Mouse (Mus musculus) heart, embryonic 13.5 days (tissue): ENCODE results near the gene Itpr1. TPM values are rescaled to one million over a fixed set of nuclear protein-coding genes. Genes with fewer than 3 reads are reported as not detected.

ENCODE experiments used
- ATAC-seq: fragments of 200-750 bp; cut with Nextera tagmentation; 2 replicates; pipeline ENCODE4 v1.8.0; 2017; ENCODE audit warnings: moderate TSS enrichment; ENCODE audit not compliant: insufficient number of reproducible peaks, low FRiP score, low TSS enrichment; ENCODE audit errors: extremely low read depth
- H3K27ac ChIP-seq: fragments of 300-500 bp; sonication (generic); replicated peaks from 2 replicates; pipeline ENCODE4 v1.5.1; 2015; ENCODE audit warnings: moderate library complexity, mild to moderate bottlenecking, inconsistent platforms
- H3K27me3 ChIP-seq: fragments of 300-500 bp; sonication (generic); replicated peaks from 2 replicates; pipeline ENCODE4 v1.6.1; 2015; ENCODE audit warnings: mild to moderate bottlenecking, inconsistent platforms
- H3K36me3 ChIP-seq: fragments of 300-500 bp; sonication (generic); 2 replicates; pipeline ENCODE4 v1.6.1; 2015; ENCODE audit warnings: mild to moderate bottlenecking, inconsistent platforms
- H3K4me1 ChIP-seq: fragments of 300-500 bp; sonication (generic); 2 replicates; pipeline ENCODE4 v1.6.1; 2015; ENCODE audit warnings: inconsistent platforms
- H3K4me2 ChIP-seq: fragments of 300-500 bp; sonication (generic); 2 replicates; pipeline ENCODE4 v1.6.1; 2015; ENCODE audit warnings: inconsistent platforms, mild to moderate bottlenecking, moderate library complexity
- H3K4me3 ChIP-seq: fragments of 300-500 bp; sonication (generic); 2 replicates; pipeline ENCODE4 v1.5.1; 2015; ENCODE audit warnings: moderate library complexity, mild to moderate bottlenecking, inconsistent platforms
- H3K9ac ChIP-seq: fragments of 300-500 bp; sonication (generic); 2 replicates; pipeline ENCODE4 v1.6.1; 2015; ENCODE audit warnings: inconsistent platforms, mild to moderate bottlenecking, moderate library complexity
- H3K9me3 ChIP-seq: fragments of 300-500 bp; sonication (generic); 2 replicates; pipeline ENCODE4 v1.6.1; 2016; ENCODE audit warnings: inconsistent platforms
- WGBS: fragments of 180-500 bp; shearing (Covaris S2); methylation state at CpG from one replicate; pipeline ENCODE4 v1.1.7; 2015; ENCODE audit warnings: mixed read lengths; 5-methylcytosine and 5-hydroxymethylcytosine counted together
- polyA plus RNA-seq: library from polyadenylated mRNA; unstranded; fragments of >200 nt; fragmentation: Nextera tagmentation; extraction: Ambion mirVana; gene quantifications from 2 replicates; pipeline ENCODE4 v1.2.1, GENCODE M21; 2015

Itpr1 gene
- polyA plus RNA-seq, 1 experiment from 2014 or later: 12.1 TPM

GRCm38 (mm10) chr6:108255880-108256279 lies 43.0 kb downstream of the Itpr1 start:
- H3K4me2 ChIP-seq: no peak overlapping the region
- H3K4me3 ChIP-seq: no peak overlapping the region
- no peaks in the 10 kb centered on the region for H3K9me3 ChIP-seq
- H3K36me3 ChIP-seq: no peaks in the 10 kb centered on the region
- ATAC-seq: no peak
- peaks cover 73% of the 10 kb centered on the region for H3K4me1 ChIP-seq
- no peaks in the 10 kb centered on the region for H3K27me3 ChIP-seq
- H3K9ac ChIP-seq: no peak overlapping the region
- 50% methylated on average over 4 of the region's 4 CpGs for WGBS
- peak overlapping the region; percentile 20; the same call in 1 of the 2 replicates for H3K27ac ChIP-seq

- H3K4me2 ChIP-seq: no peak overlapping the region
- no peaks in the 10 kb centered on the region for H3K36me3 ChIP-seq
- peaks cover 76% of the 10 kb centered on the region for H3K4me1 ChIP-seq
- no peak overlapping the region for H3K4me3 ChIP-seq
- 75% methylated on average over 3 of the region's 3 CpGs for WGBS
- H3K27me3 ChIP-seq: no peaks in the 10 kb centered on the region
- H3K27ac ChIP-seq: no peak overlapping the region
- no peaks in the 10 kb centered on the region for H3K9me3 ChIP-seq
- no peak overlapping the region for H3K9ac ChIP-seq
- ATAC-seq: no peak
Measured at GRCm38 (mm10) chr6:108257225-108257624, 44.3 kb downstream of the Itpr1 start.

- Histone ChIP-seq H3K36me3 (no peaks in the 10 kb centered on the region), H3K27me3 (no peaks in the 10 kb centered on the region), H3K4me2 (no peak overlapping the region), H3K4me1 (peaks cover 66% of the 10 kb centered on the region), H3K9me3 (no peaks in the 10 kb centered on the region), H3K4me3 (no peak overlapping the region), H3K9ac (0 out of 2 replicates have a peak overlapping the region, but pooled peaks have one; percentile 5), H3K27ac (no peak overlapping the region; the same call in 1 of the 2 replicates)
- ATAC-seq: no peak
- WGBS: 55% methylated on average over 2 of the region's 2 CpGs
Measured at GRCm38 (mm10) chr6:108258631-108259030, 45.7 kb downstream of the Itpr1 start.

GRCm38 (mm10) chr6:108259671-108260070 lies 46.8 kb downstream of the Itpr1 start:
- no peaks in the 10 kb centered on the region for H3K9me3 ChIP-seq
- no peak overlapping the region for H3K9ac ChIP-seq
- WGBS: 20% methylated on average over 2 of the region's 2 CpGs
- H3K27me3 ChIP-seq: no peaks in the 10 kb centered on the region
- H3K4me2 ChIP-seq: no peak overlapping the region
- peaks cover 63% of the 10 kb centered on the region for H3K4me1 ChIP-seq
- no peak for ATAC-seq
- H3K36me3 ChIP-seq: no peaks in the 10 kb centered on the region
- H3K4me3 ChIP-seq: no peak overlapping the region
- no peak overlapping the region; the same call in 1 of the 2 replicates for H3K27ac ChIP-seq

DNA sequence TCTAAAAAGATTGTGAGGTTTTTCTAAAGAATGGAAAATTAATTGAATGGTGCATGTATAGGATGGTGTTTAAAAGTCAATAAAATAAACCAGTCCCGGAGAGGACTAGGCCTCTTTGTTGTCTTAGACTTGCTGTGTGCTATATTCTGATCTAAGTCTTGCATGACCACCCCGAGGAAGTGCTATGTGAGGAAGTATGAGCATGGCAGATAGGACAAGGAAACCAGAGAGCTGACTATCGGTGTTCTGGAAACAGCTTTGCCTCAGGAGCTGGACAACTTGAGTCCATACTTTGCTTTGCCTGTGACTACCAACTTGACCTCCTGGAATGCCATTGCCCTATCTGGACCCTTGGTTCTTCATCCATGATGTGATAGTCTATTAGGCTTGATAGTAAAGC lies 48.6 kb downstream of the Itpr1 start:
- no peak for ATAC-seq
- 73% methylated on average over 3 of the region's 3 CpGs for WGBS

GRCm38 (mm10) chr6:108264164-108264563 lies 51.3 kb downstream of the Itpr1 start:
- ATAC-seq: no peak
- Histone ChIP-seq H3K27ac (no peak overlapping the region), H3K36me3 (0 out of 2 replicates have a peak, but pooled peaks cover 3% of the 10 kb centered on the region), H3K9ac (no peak overlapping the region), H3K9me3 (no peaks in the 10 kb centered on the region), H3K4me3 (no peak overlapping the region), H3K27me3 (no peaks in the 10 kb centered on the region), H3K4me2 (no peak overlapping the region), H3K4me1 (peaks cover 34% of the 10 kb centered on the region)
- WGBS: 49% methylated on average over 3 of the region's 3 CpGs

More for the DNA sequence above, 48.6 kb downstream of the Itpr1 start:
- H3K9me3 ChIP-seq: no peaks in the 10 kb centered on the region
- no peak overlapping the region for H3K27ac ChIP-seq
- peaks cover 44% of the 10 kb centered on the region for H3K4me1 ChIP-seq
- 0 out of 2 replicates have a peak, but pooled peaks cover 3% of the 10 kb centered on the region for H3K36me3 ChIP-seq
- no peaks in the 10 kb centered on the region for H3K27me3 ChIP-seq
- no peak overlapping the region for H3K9ac ChIP-seq
- no peak overlapping the region for H3K4me2 ChIP-seq
- H3K4me3 ChIP-seq: no peak overlapping the region

- Histone ChIP-seq H3K27ac (peak overlapping the region; percentile 71), H3K27me3 (no peaks in the 10 kb centered on the region), H3K4me3 (no peak overlapping the region), H3K9ac (peak overlapping the region; percentile 40; the same call in 1 of the 2 replicates), H3K9me3 (no peaks in the 10 kb centered on the region), H3K36me3 (no peaks in the 10 kb centered on the region), H3K4me1 (peaks cover 51% of the 10 kb centered on the region), H3K4me2 (peak overlapping the region; percentile 47)
- 17% methylated on average over 7 of the region's 7 CpGs for WGBS
- no peak for ATAC-seq
Measured at GRCm38 (mm10) chr6:108273451-108273850, 60.6 kb downstream of the Itpr1 start.

GRCm38 (mm10) chr6:108274364-108275084 lies 61.6 kb downstream of the Itpr1 start:
- Histone ChIP-seq H3K4me3 (no peak overlapping the region), H3K4me2 (peak overlapping the region; percentile 13; the same call in 1 of the 2 replicates), H3K9ac (peak overlapping the region; percentile 38; the same call in 1 of the 2 replicates), H3K4me1 (peaks cover 57% of the 10 kb centered on the region), H3K27me3 (no peaks in the 10 kb centered on the region), H3K36me3 (no peaks in the 10 kb centered on the region), H3K27ac (peak overlapping the region; percentile 71), H3K9me3 (no peaks in the 10 kb centered on the region)
- ATAC-seq: peak; percentile 31; the same call in 1 of the 2 replicates
- 53% methylated on average over 10 of the region's 10 CpGs for WGBS

DNA sequence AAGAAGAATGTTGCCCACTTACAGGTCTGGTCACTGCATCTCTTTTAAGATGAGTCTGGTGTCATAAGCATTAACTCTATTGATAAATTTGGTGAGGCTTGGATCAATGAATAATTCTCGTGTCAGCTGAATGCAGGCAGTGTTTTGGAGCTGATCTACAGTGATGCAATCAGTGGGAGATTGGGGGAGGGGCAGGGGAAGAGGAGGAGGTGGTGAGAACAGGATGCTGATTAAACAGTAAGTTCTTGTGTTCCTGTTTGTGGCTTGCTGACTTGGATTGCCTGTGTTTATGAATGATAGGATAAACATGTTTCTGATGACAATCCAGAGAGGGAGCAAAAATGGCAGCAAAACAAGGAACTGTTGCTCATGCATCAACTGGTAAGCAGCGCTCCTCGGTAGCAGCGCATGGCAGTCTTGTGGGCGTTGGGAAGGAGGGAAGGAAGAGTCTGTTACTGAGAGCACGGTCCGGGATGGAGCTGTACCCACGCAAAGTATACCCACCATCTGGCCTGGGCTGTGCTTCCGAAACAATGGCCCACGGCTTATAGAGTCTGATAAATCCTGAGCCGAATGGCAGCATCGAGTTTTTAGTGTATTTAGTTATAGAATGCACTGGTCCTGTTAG lies 64.1 kb downstream of the Itpr1 start:
- H3K4me1 ChIP-seq: peaks cover 72% of the 10 kb centered on the region
- H3K9ac ChIP-seq: no peak overlapping the region
- no peak overlapping the region for H3K4me2 ChIP-seq
- H3K27me3 ChIP-seq: no peaks in the 10 kb centered on the region
- no peaks in the 10 kb centered on the region for H3K36me3 ChIP-seq
- no peak overlapping the region for H3K4me3 ChIP-seq
- H3K27ac ChIP-seq: no peak overlapping the region
- no peaks in the 10 kb centered on the region for H3K9me3 ChIP-seq
- 78% methylated on average over 12 of the region's 12 CpGs for WGBS
- ATAC-seq: no peak

GRCm38 (mm10) chr6:108277622-108278396 lies 64.9 kb downstream of the Itpr1 start:
- no peaks in the 10 kb centered on the region for H3K9me3 ChIP-seq
- no peak overlapping the region for H3K4me3 ChIP-seq
- no peaks in the 10 kb centered on the region for H3K27me3 ChIP-seq
- peaks cover 80% of the 10 kb centered on the region for H3K4me1 ChIP-seq
- peak overlapping the region; percentile 28 for H3K4me2 ChIP-seq
- WGBS: 64% methylated on average over 12 of the region's 12 CpGs
- 0 out of 2 replicates have a peak, but pooled peaks have one; percentile 38 for ATAC-seq
- no peaks in the 10 kb centered on the region for H3K36me3 ChIP-seq
- H3K27ac ChIP-seq: peak overlapping the region; percentile 59; the same call in 1 of the 2 replicates
- H3K9ac ChIP-seq: no peak overlapping the region
